Mouse (Mus musculus) liver, embryonic 14.5 days (tissue): Measurements from ENCODE around the gene Nr1d1. TPM values are rescaled to one million over a fixed set of nuclear protein-coding genes. Genes with fewer than 3 reads are reported as not detected.
A peak's percentile ranks its signal among the peaks of the same experiment; 100 is the strongest.

Experiments used
- ATAC-seq: fragments of 200-750 bp; cut with Nextera tagmentation; 2 replicates; pipeline ENCODE4 v1.8.0; 2017; ENCODE audit warnings: moderate number of reproducible peaks, mild to moderate bottlenecking, moderate library complexity; ENCODE audit not compliant: insufficient read depth
- DNase-seq, 3 experiments: peaks; one replicate each; pipeline ENCODE4 v3.0.0-alpha.2; 2012 to 2013; ENCODE audit warnings: low read depth in 3 of 3, low spot score in 3 of 3
- H3K27ac ChIP-seq: fragments of 300-500 bp; sonication (generic); 2 replicates; pipeline ENCODE4 v1.5.1; 2014; ENCODE audit warnings: moderate library complexity, mild to moderate bottlenecking, control low read depth, inconsistent platforms
- H3K27me3 ChIP-seq: fragments of 300-500 bp; sonication (generic); 2 replicates; pipeline ENCODE4 v1.6.1; 2014; ENCODE audit warnings: mild to moderate bottlenecking, low read length, moderate library complexity; ENCODE audit not compliant: control insufficient read depth, insufficient read depth
- H3K36me3 ChIP-seq: fragments of 300-500 bp; sonication (generic); replicated peaks from 2 replicates; pipeline ENCODE4 v1.6.1; 2014; ENCODE audit warnings: low read depth; ENCODE audit not compliant: control insufficient read depth, insufficient read depth
- H3K4me1 ChIP-seq, 2 experiments: fragments of 200-500 bp in 1 of 2; fragments of 300-500 bp in 1 of 2; sonication (generic) in 1 of 2; replicated peaks; 2 replicates each; pipeline ENCODE4 v1.6.1; 2012 to 2014; ENCODE audit warnings: antibody characterized with exemption in 1 of 2, inconsistent platforms in 1 of 2, low read length in 1 of 2; ENCODE audit not compliant: control insufficient read depth in 2 of 2, insufficient read depth in 2 of 2
- H3K4me2 ChIP-seq: fragments of 300-500 bp; sonication (generic); 2 replicates; pipeline ENCODE4 v1.6.1; 2014; ENCODE audit warnings: low read depth, mild to moderate bottlenecking, control low read depth, moderate library complexity
- H3K4me3 ChIP-seq, 2 experiments: fragments of 200-500 bp in 1 of 2; fragments of 300-500 bp in 1 of 2; sonication (generic) in 1 of 2; 2 replicates each; pipeline ENCODE4 v1.5.1; 2012 to 2014; ENCODE audit warnings: low read depth in 2 of 2, low read length in 2 of 2, mild to moderate bottlenecking in 2 of 2, control low read depth in 1 of 2, inconsistent platforms in 1 of 2, moderate library complexity in 1 of 2; ENCODE audit not compliant: insufficient read depth in 1 of 2
- H3K9ac ChIP-seq: fragments of 300-500 bp; sonication (generic); replicated peaks from 2 replicates; pipeline ENCODE4 v1.6.1; 2014; ENCODE audit warnings: mild to moderate bottlenecking, control low read depth, moderate library complexity
- H3K9me3 ChIP-seq: fragments of 300-500 bp; sonication (generic); 2 replicates; pipeline ENCODE4 v1.6.1; 2016; ENCODE audit warnings: low read length, mixed read lengths; ENCODE audit not compliant: control insufficient read depth
- CTCF ChIP-seq: IDR thresholded peaks from 2 replicates; pipeline ENCODE4 v1.5.1; 2016; ENCODE audit warnings: antibody characterized with exemption, low read depth, control low read depth
- EP300 ChIP-seq: IDR thresholded peaks from 2 replicates; pipeline ENCODE4 v1.6.1; 2016; ENCODE audit warnings: antibody characterized with exemption, low read depth
- WGBS: fragments of 180-500 bp; shearing (Covaris S2); extraction: QIAGEN DNeasy Blood & Tissue Kit; methylation state at CpG from one replicate; pipeline ENCODE4 v1.1.7; 2014; ENCODE audit not compliant: insufficient replicate concordance; 5-methylcytosine and 5-hydroxymethylcytosine counted together
- polyA plus RNA-seq, 2 experiments: library from polyadenylated mRNA; depleted of rRNA in 1 of 2; stranded (reverse) in 1 of 2; unstranded in 1 of 2; fragments of >200 nt; fragmentation: Nextera tagmentation in 1 of 2; extraction: Ambion mirVana in 1 of 2; gene quantifications; 2 replicates each; pipeline versions ENCODE4 v1.2.1 to v1.2.3; 2012 to 2014

Nr1d1 gene
- polyA plus RNA-seq, 2 experiments: 0.58 to 0.65 TPM

- peak overlapping the region; percentile 33 for H3K4me2 ChIP-seq
- 42% methylated on average over 15 of the region's 15 CpGs for WGBS
- H3K4me3 ChIP-seq: no peak overlapping the region
Measured at GRCm38 (mm10) chr11:98748506-98749416, 26.4 kb downstream of the Nr1d1 start.

GRCm38 (mm10) chr11:98747804-98748505, 27.2 kb downstream of the Nr1d1 start:
- TF ChIP-seq EP300: no peak
- TF ChIP-seq CTCF: no peak
- Histone ChIP-seq H3K27me3 (no peaks in the 10 kb centered on the region), H3K9me3 (no peaks in the 10 kb centered on the region), H3K4me1 (peaks cover 72 to 92% of the 10 kb centered on the region in 2 experiments), H3K9ac (0 out of 2 replicates have a peak overlapping the region, but pooled peaks have one; percentile 27), H3K4me2 (peak overlapping the region; percentile 33), H3K27ac (peak overlapping the region; percentile 6), H3K4me3 (no peak overlapping the region), H3K36me3 (no peaks in the 10 kb centered on the region)
- 28% methylated on average over 6 of the region's 6 CpGs for WGBS
- ATAC-seq (no peak), DNase-seq (no peak)

More at GRCm38 (mm10) chr11:98748506-98749416, 26.4 kb downstream of the Nr1d1 start:
- no peak for TF ChIP-seq EP300
- no peak for TF ChIP-seq CTCF
- Histone ChIP-seq H3K4me1 (peaks cover 70 to 90% of the 10 kb centered on the region in 2 experiments), H3K36me3 (peaks cover 3% of the 10 kb centered on the region; the same call in 1 of the 2 replicates), H3K27me3 (no peaks in the 10 kb centered on the region), H3K9me3 (no peaks in the 10 kb centered on the region), H3K9ac (no peak overlapping the region), H3K27ac (peak overlapping the region; percentile 6)
- DNase-seq (no peak), ATAC-seq (no peak)

GRCm38 (mm10) chr11:98746855-98747693, 28.1 kb downstream of the Nr1d1 start:
- TF ChIP-seq EP300 (no peak), CTCF (no peak)
- Histone ChIP-seq H3K9me3 (no peaks in the 10 kb centered on the region), H3K27ac (peak overlapping the region; percentile 45), H3K4me1 (peaks cover 69 to 87% of the 10 kb centered on the region in 2 experiments), H3K36me3 (no peaks in the 10 kb centered on the region), H3K27me3 (no peaks in the 10 kb centered on the region), H3K4me3 (peak overlapping the region; percentile 17 to 42; a peak in 2 of 4 replicates), H3K9ac (peak overlapping the region; percentile 31), H3K4me2 (peak overlapping the region; percentile 66)
- DNase-seq (no peak), ATAC-seq (peak; percentile 55)
- 4% methylated on average over 19 of the region's 19 CpGs for WGBS

- TF ChIP-seq EP300 (no peak), CTCF (no peak)
- Histone ChIP-seq H3K36me3 (no peaks in the 10 kb centered on the region), H3K9ac (peak overlapping the region; percentile 19), H3K4me1 (peaks cover 60 to 80% of the 10 kb centered on the region in 2 experiments), H3K27me3 (no peaks in the 10 kb centered on the region), H3K4me3 (no peak overlapping the region), H3K27ac (peak overlapping the region; percentile 45), H3K9me3 (no peaks in the 10 kb centered on the region), H3K4me2 (peak overlapping the region; percentile 66)
- WGBS: 60% methylated on average over 12 of the region's 12 CpGs
- ATAC-seq: no peak
- no peak for DNase-seq
Measured at GRCm38 (mm10) chr11:98745932-98746853, 28.9 kb downstream of the Nr1d1 start.
